Mouse (Mus musculus) hindbrain, embryonic 11.5 days (tissue): ENCODE measurements around the gene Mpv17l2. TPM values are rescaled to one million over a fixed set of nuclear protein-coding genes. Genes with fewer than 3 reads are reported as not detected.

Experiments used
- ATAC-seq: fragments of 200-750 bp; cut with Nextera tagmentation; 2 replicates; pipeline ENCODE4 v1.8.0; 2017; ENCODE audit warnings: mild to moderate bottlenecking, moderate TSS enrichment, moderate library complexity; ENCODE audit not compliant: low FRiP score
- DNase-seq: peaks from one replicate; pipeline ENCODE4 v3.0.0-alpha.2; 2015; ENCODE audit warnings: low spot score
- H3K27ac ChIP-seq: fragments of 300-500 bp; sonication (generic); 2 replicates; pipeline ENCODE4 v1.5.1; 2014; ENCODE audit warnings: mild to moderate bottlenecking, low read depth, low read length
- H3K27me3 ChIP-seq: fragments of 300-500 bp; sonication (generic); 2 replicates; pipeline ENCODE4 v1.6.1; 2014; ENCODE audit warnings: mild to moderate bottlenecking, low read length, moderate library complexity, mixed read lengths; ENCODE audit not compliant: control insufficient read depth, insufficient read depth
- H3K36me3 ChIP-seq: fragments of 300-500 bp; sonication (generic); 2 replicates; pipeline ENCODE4 v1.6.1; 2014; ENCODE audit warnings: mild to moderate bottlenecking, low read length, moderate library complexity, mixed read lengths; ENCODE audit not compliant: control insufficient read depth, insufficient read depth
- H3K4me1 ChIP-seq: fragments of 300-500 bp; sonication (generic); replicated peaks from 2 replicates; pipeline ENCODE4 v1.6.1; 2014; ENCODE audit warnings: low read length, mixed read lengths; ENCODE audit not compliant: control insufficient read depth, insufficient read depth
- H3K4me2 ChIP-seq: fragments of 300-500 bp; sonication (generic); replicated peaks from 2 replicates; pipeline ENCODE4 v1.6.1; 2014; ENCODE audit warnings: mild to moderate bottlenecking, low read depth, low read length
- H3K4me3 ChIP-seq: fragments of 300-500 bp; sonication (generic); 2 replicates; pipeline ENCODE4 v1.5.1; 2014; ENCODE audit warnings: low read depth, low read length
- H3K9ac ChIP-seq: fragments of 300-500 bp; sonication (generic); 2 replicates; pipeline ENCODE4 v1.6.1; 2014; ENCODE audit warnings: low read depth, low read length
- H3K9me3 ChIP-seq: fragments of 300-500 bp; sonication (generic); 2 replicates; pipeline ENCODE4 v1.6.1; 2016; ENCODE audit warnings: low read length; ENCODE audit not compliant: control insufficient read depth
- WGBS: fragments of 180-500 bp; shearing (Covaris S2); extraction: QIAGEN DNeasy Blood & Tissue Kit; methylation state at CpG from one replicate; pipeline ENCODE4 v1.1.7; 2014; 5-methylcytosine and 5-hydroxymethylcytosine counted together
- polyA plus RNA-seq: library from polyadenylated mRNA; unstranded; fragments of >200 nt; fragmentation: Nextera tagmentation; extraction: Ambion mirVana; gene quantifications from 2 replicates; pipeline ENCODE4 v1.2.1, GENCODE M21; 2014

Mpv17l2 gene
- polyA plus RNA-seq, 1 experiment from 2014 or later: 40.6 TPM

GRCm38 (mm10) chr8:70729808-70730475 lies 30.8 kb downstream of the Mpv17l2 start:
- Histone ChIP-seq H3K27ac (no peak overlapping the region), H3K4me3 (no peak overlapping the region), H3K9me3 (no peaks in the 10 kb centered on the region), H3K27me3 (peaks cover 32% of the 10 kb centered on the region), H3K9ac (no peak overlapping the region), H3K36me3 (no peaks in the 10 kb centered on the region), H3K4me1 (no peaks in the 10 kb centered on the region; the same call in 1 of the 2 replicates), H3K4me2 (peak overlapping the region; percentile 24)
- peak; percentile 43 for DNase-seq
- ATAC-seq: no peak
- 5% methylated on average over 34 of the region's 34 CpGs for WGBS

GRCm38 (mm10) chr8:70726721-70727120 lies 34.0 kb downstream of the Mpv17l2 start:
- H3K9ac ChIP-seq: no peak overlapping the region
- no peaks in the 10 kb centered on the region; the same call in 1 of the 2 replicates for H3K4me1 ChIP-seq
- H3K4me2 ChIP-seq: no peak overlapping the region
- DNase-seq (no peak), ATAC-seq (no peak)
- WGBS: 43% methylated on average over 11 of the region's 11 CpGs
- no peak overlapping the region for H3K27ac ChIP-seq
- no peak overlapping the region for H3K4me3 ChIP-seq
- peaks cover 29% of the 10 kb centered on the region for H3K27me3 ChIP-seq
- H3K9me3 ChIP-seq: no peaks in the 10 kb centered on the region
- no peaks in the 10 kb centered on the region for H3K36me3 ChIP-seq

- Histone ChIP-seq H3K9me3 (no peaks in the 10 kb centered on the region), H3K4me3 (no peak overlapping the region), H3K27ac (no peak overlapping the region), H3K9ac (no peak overlapping the region), H3K4me1 (no peaks in the 10 kb centered on the region; the same call in 1 of the 2 replicates), H3K27me3 (peaks cover 26% of the 10 kb centered on the region), H3K36me3 (no peaks in the 10 kb centered on the region), H3K4me2 (no peak overlapping the region)
- ATAC-seq (no peak), DNase-seq (peak; percentile 26)
- WGBS: 29% methylated on average over 14 of the region's 14 CpGs
These were observed 34.8 kb downstream of the Mpv17l2 start for GRCm38 (mm10) chr8:70725792-70726447.

- ATAC-seq (no peak), DNase-seq (no peak)
- H3K4me2 ChIP-seq: no peak overlapping the region
- no peaks in the 10 kb centered on the region for H3K36me3 ChIP-seq
- no peak overlapping the region for H3K4me3 ChIP-seq
- WGBS: 81% methylated on average over 12 of the region's 12 CpGs
- H3K27me3 ChIP-seq: peaks cover 12% of the 10 kb centered on the region
- H3K9me3 ChIP-seq: no peaks in the 10 kb centered on the region
- no peak overlapping the region for H3K27ac ChIP-seq
- no peak overlapping the region for H3K9ac ChIP-seq
- H3K4me1 ChIP-seq: no peaks in the 10 kb centered on the region
These were observed 36.5 kb downstream of the Mpv17l2 start for GRCm38 (mm10) chr8:70724216-70724615.

- H3K4me3 ChIP-seq: no peak within 1 kb of the TSS
- H3K27ac ChIP-seq: no peak within 1 kb of the TSS
- ATAC-seq (no peak), DNase-seq (no peak)
- H3K9me3 ChIP-seq: no peaks in the 10 kb centered on the region
- H3K9ac ChIP-seq: no peak within 1 kb of the TSS
- no peaks in the 10 kb centered on the region for H3K4me1 ChIP-seq
- H3K36me3 ChIP-seq: no peaks in the 10 kb centered on the region
- no peak within 1 kb of the TSS for H3K4me2 ChIP-seq
- 60% methylated on average over 7 of the region's 7 CpGs for WGBS
- H3K27me3 ChIP-seq: peaks cover 8% of the 10 kb centered on the region; the same call in 1 of the 2 replicates
These were observed 37.1 kb downstream of the Mpv17l2 start, which contains the start of gene Pde4c for GRCm38 (mm10) chr8:70723486-70724210. Gene Pde4c (plus strand): TSS chr8:70723720.

GRCm38 (mm10) chr8:70721601-70722000 lies 39.1 kb downstream of the Mpv17l2 start:
- no peaks in the 10 kb centered on the region for H3K4me1 ChIP-seq
- H3K9ac ChIP-seq: no peak overlapping the region
- H3K4me2 ChIP-seq: no peak overlapping the region
- ATAC-seq (no peak), DNase-seq (no peak)
- no peak overlapping the region for H3K27ac ChIP-seq
- no peak overlapping the region for H3K4me3 ChIP-seq
- H3K9me3 ChIP-seq: no peaks in the 10 kb centered on the region
- H3K36me3 ChIP-seq: no peaks in the 10 kb centered on the region
- WGBS: 86% methylated on average over 8 of the region's 8 CpGs
- H3K27me3 ChIP-seq: no peaks in the 10 kb centered on the region

- Histone ChIP-seq H3K4me1 (no peaks in the 10 kb centered on the region), H3K27ac (no peak overlapping the region), H3K4me2 (no peak overlapping the region), H3K9me3 (no peaks in the 10 kb centered on the region), H3K27me3 (no peaks in the 10 kb centered on the region), H3K9ac (no peak overlapping the region), H3K36me3 (no peaks in the 10 kb centered on the region), H3K4me3 (no peak overlapping the region)
- peak; percentile 86 for DNase-seq
- WGBS: 6% methylated on average over 3 of the region's 3 CpGs
- ATAC-seq: peak; percentile 62; the same call in 1 of the 2 replicates
These were observed 40.0 kb downstream of the Mpv17l2 start for GRCm38 (mm10) chr8:70720739-70721138.

GRCm38 (mm10) chr8:70719796-70720270 lies 40.9 kb downstream of the Mpv17l2 start:
- Histone ChIP-seq H3K27ac (no peak overlapping the region), H3K9me3 (no peaks in the 10 kb centered on the region), H3K4me2 (no peak overlapping the region), H3K27me3 (no peaks in the 10 kb centered on the region), H3K9ac (no peak overlapping the region), H3K4me1 (no peaks in the 10 kb centered on the region), H3K4me3 (no peak overlapping the region), H3K36me3 (no peaks in the 10 kb centered on the region)
- 74% methylated on average over 9 of the region's 9 CpGs for WGBS
- no peak for DNase-seq
- no peak for ATAC-seq
